Mouse (Mus musculus) heart, adult 11 months (tissue): ENCODE data around the gene Gin1.

Experiments
- DNase-seq: peaks from one replicate; pipeline ENCODE4 v3.0.0; 2022

Gene Gin1

GRCm38 (mm10) chr1:97788490-97788889, 18.5 kb downstream of the Gin1 start:
- DNase-seq: no peak

- peak; percentile 54 for DNase-seq
Measured at GRCm38 (mm10) chr1:97794110-97794509, 24.1 kb downstream of the Gin1 start.

GRCm38 (mm10) chr1:97795936-97796335, 26.0 kb downstream of the Gin1 start:
- DNase-seq: peak; percentile 65

DNA sequence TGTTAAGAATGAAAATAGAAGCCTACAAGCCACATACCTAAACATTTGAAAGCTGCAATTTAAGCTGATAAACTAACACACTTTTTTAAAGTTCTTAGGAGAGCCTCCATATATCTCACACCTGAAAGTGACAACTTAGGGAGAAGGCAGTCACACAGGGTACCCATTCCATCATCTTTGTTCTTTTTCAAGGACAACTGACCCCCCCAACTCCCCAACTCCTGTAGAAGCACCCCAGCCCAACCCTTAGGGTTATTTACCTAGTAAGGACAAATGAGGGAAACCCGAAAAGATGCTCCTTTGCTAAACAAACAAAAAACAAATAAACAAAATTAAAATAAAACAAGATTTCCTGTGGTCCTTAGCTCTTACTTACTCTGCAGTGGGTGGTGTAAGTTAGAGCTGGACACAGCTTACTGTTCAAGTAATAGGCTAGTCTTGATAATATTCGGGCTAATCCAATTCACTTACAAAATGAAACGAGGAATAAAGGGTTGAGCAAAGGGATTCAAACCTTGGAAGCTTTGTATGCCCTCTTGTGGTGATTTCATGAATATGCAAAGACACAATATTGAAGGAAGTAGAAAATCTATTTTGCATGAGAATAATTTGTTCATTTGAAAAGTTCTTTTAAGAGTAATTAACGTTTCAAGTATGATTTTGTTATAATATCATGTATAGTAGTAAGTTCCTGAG, 32.4 kb downstream of the Gin1 start:
- DNase-seq: no peak

DNA sequence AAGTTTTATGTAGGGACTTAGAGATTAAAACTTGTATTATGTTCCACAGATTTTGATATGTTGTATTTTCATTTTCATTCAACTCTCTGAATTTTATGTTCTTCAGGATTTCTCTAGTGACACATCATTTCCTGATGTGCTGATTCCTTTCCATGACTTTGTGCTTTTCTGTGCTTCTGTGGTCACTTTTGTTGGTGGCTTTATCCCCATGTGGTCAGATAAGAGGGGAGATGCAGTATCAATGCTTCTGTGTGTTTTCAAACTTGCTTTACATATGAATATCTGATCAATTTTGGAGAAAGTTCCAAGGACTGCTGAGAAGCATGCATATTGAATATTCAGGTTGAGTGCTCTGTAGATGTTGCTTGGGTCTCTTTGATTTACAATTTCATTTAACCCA, 34.5 kb downstream of the Gin1 start:
- peak; percentile 35 for DNase-seq

- DNase-seq: no peak
Measured at GRCm38 (mm10) chr1:97809255-97809912, 39.4 kb downstream of the Gin1 start.

- no peak for DNase-seq
Measured at GRCm38 (mm10) chr1:97821282-97821681, 51.3 kb downstream of the Gin1 start.

DNA sequence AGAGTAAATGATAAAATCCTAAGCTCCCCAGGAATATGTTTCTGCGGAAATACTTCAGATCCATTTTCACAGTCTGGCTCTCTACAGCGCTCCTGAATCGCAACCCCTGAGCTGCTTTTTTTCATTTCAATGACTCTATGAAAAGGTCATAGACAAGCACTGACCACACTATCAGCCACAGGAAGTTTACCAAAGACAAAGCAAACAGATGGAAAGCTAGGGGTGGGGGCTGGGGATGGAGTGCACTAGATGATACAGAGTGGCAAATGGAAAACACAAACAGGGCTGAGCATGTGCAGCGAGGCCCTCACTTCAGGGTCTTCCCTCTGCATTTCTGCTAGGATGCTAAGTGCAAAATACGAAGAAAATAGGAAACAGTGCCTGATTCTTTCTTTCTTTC, 52.2 kb downstream of the Gin1 start:
- no peak for DNase-seq

GRCm38 (mm10) chr1:97822904-97823303, 52.9 kb downstream of the Gin1 start:
- DNase-seq: peak; percentile 54

- no peak for DNase-seq
Measured at GRCm38 (mm10) chr1:97827566-97827965, 57.6 kb downstream of the Gin1 start.

DNA sequence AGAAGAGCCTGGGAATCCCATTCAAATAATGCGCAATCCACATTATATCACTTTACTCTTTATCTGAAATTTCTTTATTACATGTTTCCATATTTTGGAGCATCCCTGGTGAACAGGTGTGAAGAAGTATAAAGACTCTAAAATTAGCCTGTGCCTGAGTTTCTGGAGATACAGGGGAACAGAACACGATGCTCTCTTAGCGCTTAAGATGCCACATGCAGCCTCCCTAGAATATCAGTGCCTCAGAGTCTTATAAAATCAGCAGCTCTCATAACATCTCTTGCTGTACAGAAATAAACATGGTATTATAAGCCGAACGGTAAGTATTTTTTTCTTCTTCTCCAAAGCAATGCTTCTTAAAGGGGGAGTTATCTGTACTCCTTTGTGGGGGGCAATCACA, 58.1 kb downstream of the Gin1 start:
- no peak for DNase-seq

GRCm38 (mm10) chr1:97833466-97834353, 63.7 kb downstream of the Gin1 start:
- DNase-seq: peak; percentile 94

DNA sequence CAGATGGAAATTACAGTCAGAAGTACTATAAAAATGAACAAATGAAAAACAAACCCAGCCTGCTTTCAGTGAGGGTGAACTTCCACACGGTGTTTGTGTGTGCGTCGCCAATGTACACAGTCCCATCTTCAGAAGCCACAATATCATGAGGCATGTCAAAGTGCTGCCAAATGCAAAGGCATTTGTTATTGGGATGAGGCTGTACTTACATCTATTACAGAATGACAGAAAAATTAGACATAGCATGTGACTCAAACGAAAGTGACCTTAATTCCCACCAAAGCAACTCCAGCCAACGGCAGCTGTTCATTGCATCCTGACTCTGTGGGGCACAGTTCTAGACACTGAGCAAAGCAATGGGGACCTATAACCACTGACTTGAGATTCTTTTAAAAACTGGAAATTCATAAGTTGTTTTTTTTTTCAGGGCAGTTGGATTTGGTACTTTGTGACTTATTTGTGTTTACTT, 64.4 kb downstream of the Gin1 start:
- peak; percentile 89 for DNase-seq
